ENCODE assay signal across 7 mouse cellular contexts in the genomic region with DNA sequence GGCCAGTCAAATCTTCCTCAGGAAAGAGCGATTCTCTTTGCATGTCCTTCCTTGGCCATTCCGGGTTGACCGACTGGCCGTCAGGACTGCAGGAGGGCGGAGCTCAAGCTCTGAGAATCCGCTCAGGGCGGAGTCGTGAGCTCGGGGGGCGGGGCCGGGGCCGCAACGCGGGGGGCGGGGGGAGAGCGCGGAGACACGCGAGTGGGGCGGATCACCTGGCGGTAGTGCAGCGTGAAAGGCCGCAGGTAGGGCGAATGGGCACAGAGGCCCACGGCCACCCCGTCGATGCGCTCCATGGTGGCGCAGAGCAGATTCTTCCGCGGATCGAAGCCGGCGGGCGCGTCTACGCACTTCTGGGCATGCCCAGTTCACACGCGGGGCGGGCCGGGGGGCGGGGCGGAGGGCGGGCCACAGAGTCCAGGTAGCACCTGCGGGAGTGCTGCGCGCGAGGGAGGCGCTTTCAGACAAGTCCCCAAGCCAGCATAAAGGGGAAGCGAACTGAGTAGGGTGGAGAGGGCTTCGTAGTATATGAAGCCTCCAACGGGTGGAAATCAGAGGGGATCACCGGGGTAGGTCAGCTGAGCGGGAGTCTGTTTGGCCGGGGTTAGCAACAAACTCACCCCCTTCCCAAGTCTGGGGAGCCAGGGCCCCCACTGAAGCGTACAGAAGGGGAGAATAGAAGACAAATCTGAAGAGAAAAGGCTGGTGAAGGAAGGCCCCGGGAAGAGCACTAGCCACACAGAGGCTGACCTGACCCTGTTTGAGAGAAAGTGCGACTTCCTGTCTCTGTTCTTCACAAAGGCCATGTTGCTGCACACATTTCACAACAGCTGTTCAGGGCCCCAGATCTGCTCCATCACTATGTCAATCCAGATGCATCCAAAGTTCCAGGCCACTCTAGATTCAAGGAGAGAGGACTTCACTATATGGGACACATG. TPM values are rescaled to one million over a fixed set of nuclear protein-coding genes. Genes with fewer than 3 reads are reported as not detected.
DNase-seq lines count a peak whose midpoint lies in the region; ATAC-seq and TF ChIP-seq lines count a peak whose summit lies in the region.

Gene Nudt14 (minus strand): TSS at position 349 of the 938 bp plus-strand sequence.

- peak within 1 kb of the TSS; percentile 75 for H3K4me2 ChIP-seq in intestine, embryonic 14.5 days (ENCODE audit: low read length)
- H3K4me2 ChIP-seq in midbrain, embryonic 11.5 days, result peak within 1 kb of the TSS; percentile 60

- TF ChIP-seq CTCF in cortical plate, adult 2 months (IDR thresholded peaks at IDR 0.05; ENCODE audit: extremely low read depth, insufficient read depth, low read length), result no peak
- 0 out of 2 replicates have a peak, but pooled peaks have one; percentile 8 for TF ChIP-seq CTCF in small intestine, adult 2 months (IDR thresholded peaks at IDR 0.05; ENCODE audit: extremely low read depth, insufficient read length, insufficient replicate concordance, low read depth, low read length)

- H3K27ac ChIP-seq in cortical plate, adult 2 months (ENCODE audit: insufficient read depth, low read length), result peak within 1 kb of the TSS; percentile 62; the same call in 1 of the 2 replicates
- peak within 1 kb of the TSS; percentile 79 for H3K27ac ChIP-seq in intestine, embryonic 14.5 days (ENCODE audit: low read depth)
- H3K27ac ChIP-seq in limb, embryonic 10.5 days, result peak within 1 kb of the TSS; percentile 96
- no peak within 1 kb of the TSS for H3K27ac ChIP-seq in midbrain, embryonic 11.5 days (ENCODE audit: low read depth, low read length)
- H3K27ac ChIP-seq in small intestine, adult 2 months (ENCODE audit: insufficient read depth, low read depth, low read length), result peak within 1 kb of the TSS; percentile 72

- peaks cover 7% of the 10 kb centered on the region for H3K4me1 ChIP-seq in cortical plate, adult 2 months (ENCODE audit: control insufficient read depth, insufficient read depth, low read length)
- peaks cover 13% of the 10 kb centered on the region for H3K4me1 ChIP-seq in intestine, embryonic 14.5 days (replicated peaks; ENCODE audit: control insufficient read depth, insufficient read depth, low read length)
- H3K4me1 ChIP-seq in limb, embryonic 10.5 days, result peaks cover 55% of the 10 kb centered on the region
- H3K4me1 ChIP-seq in midbrain, embryonic 11.5 days (ENCODE audit: control insufficient read depth, insufficient read depth, low read length), result peaks cover 11% of the 10 kb centered on the region
- H3K4me1 ChIP-seq in small intestine, adult 2 months (ENCODE audit: control insufficient read depth, insufficient read depth, insufficient read length, low read length), result peaks cover 21% of the 10 kb centered on the region

- 1% methylated on average over 56 of the region's 58 CpGs for WGBS in intestine, embryonic 14.5 days
- 2% methylated on average over 58 of the region's 58 CpGs for WGBS in limb, embryonic 10.5 days
- WGBS in midbrain, embryonic 11.5 days, result 2% methylated on average over 57 of the region's 58 CpGs
- WGBS in small intestine, adult 2 months, result 3% methylated on average over 58 of the region's 58 CpGs

- peak within 1 kb of the TSS; percentile 90 for H3K4me3 ChIP-seq in cortical plate, adult 2 months (ENCODE audit: insufficient read depth, low read length)
- H3K4me3 ChIP-seq in intestine, embryonic 14.5 days (ENCODE audit: low read depth, low read length), result peak within 1 kb of the TSS; percentile 74
- H3K4me3 ChIP-seq in limb, embryonic 10.5 days, result peak within 1 kb of the TSS; percentile 89
- H3K4me3 ChIP-seq in midbrain, embryonic 11.5 days (ENCODE audit: low read depth, low read length), result peak within 1 kb of the TSS; percentile 81
- peak within 1 kb of the TSS; percentile 89 for H3K4me3 ChIP-seq in small intestine, adult 2 months (ENCODE audit: low read depth, low read length)

- no peaks in the 10 kb centered on the region for H3K36me3 ChIP-seq in intestine, embryonic 14.5 days (ENCODE audit: control insufficient read depth, insufficient read depth, low read length)
- no peaks in the 10 kb centered on the region for H3K36me3 ChIP-seq in limb, embryonic 10.5 days
- no peaks in the 10 kb centered on the region for H3K36me3 ChIP-seq in midbrain, embryonic 11.5 days (ENCODE audit: control insufficient read depth, insufficient read depth, low read length)
- H3K36me3 ChIP-seq in small intestine, adult 2 months (ENCODE audit: control insufficient read depth, insufficient read depth, low read length), result peaks cover 2% of the 10 kb centered on the region; the same call in 1 of the 2 replicates

- DNase-seq in adrenal gland, adult (ENCODE audit: inconsistent age in 2 of 2, low spot score in 1 of 2), result peak; percentile 87 to 95
- peak; percentile 63 to 77 for DNase-seq in gastrocnemius, postnatal 36 days
- peak; percentile 90 for DNase-seq in intestine, embryonic 14.5 days (ENCODE audit: low spot score)
- DNase-seq in limb, embryonic 10.5 days (ENCODE audit: low spot score), result peak; percentile 88
- peak; percentile 97 for DNase-seq in midbrain, embryonic 11.5 days (ENCODE audit: low spot score, missing footprints)

- no peaks in the 10 kb centered on the region for H3K9me3 ChIP-seq in intestine, embryonic 14.5 days (ENCODE audit: control insufficient read depth, low read length)
- no peaks in the 10 kb centered on the region for H3K9me3 ChIP-seq in limb, embryonic 10.5 days (replicated peaks)
- no peaks in the 10 kb centered on the region for H3K9me3 ChIP-seq in midbrain, embryonic 11.5 days (ENCODE audit: control insufficient read depth, low read length)

- intact Hi-C loops in gastrocnemius, postnatal 36 days (cut with DNase I), result no loop called here

- peak; percentile 56; the same call in 1 of the 2 replicates for TF ChIP-seq POLR2A in cortical plate, adult 2 months (IDR thresholded peaks at IDR 0.05; ENCODE audit: extremely low read depth, insufficient read depth, low read length)
- TF ChIP-seq POLR2A in small intestine, adult 2 months (IDR thresholded peaks at IDR 0.05; ENCODE audit: low read depth, low read length), result peak; percentile 39; the same call in 1 of the 2 replicates

- H3K27me3 ChIP-seq in intestine, embryonic 14.5 days (replicated peaks; ENCODE audit: control insufficient read depth, insufficient read depth, low read length), result no peaks in the 10 kb centered on the region
- no peaks in the 10 kb centered on the region for H3K27me3 ChIP-seq in limb, embryonic 10.5 days (ENCODE audit: low read depth, poor library complexity, severe bottlenecking)
- no peaks in the 10 kb centered on the region for H3K27me3 ChIP-seq in midbrain, embryonic 11.5 days (ENCODE audit: control insufficient read depth, insufficient read depth, low read length)
- no peaks in the 10 kb centered on the region for H3K27me3 ChIP-seq in small intestine, adult 2 months (ENCODE audit: control insufficient read depth, insufficient read depth, low read length)

- peak; percentile 80 for ATAC-seq in intestine, embryonic 14.5 days (replicated peaks; ENCODE audit: low FRiP score, low TSS enrichment, low read depth)
- peak; percentile 86 for ATAC-seq in midbrain, embryonic 11.5 days (ENCODE audit: low FRiP score)

- peak within 1 kb of the TSS; percentile 60 for H3K9ac ChIP-seq in intestine, embryonic 14.5 days (ENCODE audit: low read length)
- peak within 1 kb of the TSS; percentile 82 for H3K9ac ChIP-seq in midbrain, embryonic 11.5 days (ENCODE audit: low read length)

RNA-seq across cellular contexts. Expression of gene Nudt14, which starts in this region (rescaled TPM):
- polyA plus RNA-seq in cortical plate, adult 2 months (2012; rRNA removed), result 18.2 and 18.9 TPM in 2 replicates
- 1 to 10 TPM; 7.5 to 8.2 TPM for total RNA-seq in gastrocnemius, postnatal 36 days (2021)
- 102 and 105 TPM in 2 replicates for polyA plus RNA-seq in intestine, embryonic 14.5 days (2014; fragmentation: Nextera tagmentation; extraction: Ambion mirVana)
- 76.7 and 79.7 TPM in 2 replicates for polyA plus RNA-seq in limb, embryonic 10.5 days (2016; fragmentation: Nextera tagmentation; extraction: Ambion mirVana)
- polyA plus RNA-seq in midbrain, embryonic 11.5 days (2014; fragmentation: Nextera tagmentation; extraction: Ambion mirVana), result 54.0 and 61.7 TPM in 2 replicates
- polyA plus RNA-seq in small intestine, adult 2 months (2012; rRNA removed), result 40.8 and 42.4 TPM in 2 replicates
